Mouse (Mus musculus) liver, embryonic 15.5 days (tissue): ENCODE results near the gene Clvs2. TPM values are rescaled to one million over a fixed set of nuclear protein-coding genes. Genes with fewer than 3 reads are reported as not detected.

Experiments
- polyA plus RNA-seq: library from polyadenylated mRNA; unstranded; fragments of >200 nt; fragmentation: Nextera tagmentation; extraction: Ambion mirVana; gene quantifications from 2 replicates; pipeline ENCODE4 v1.2.1, GENCODE M21; 2015

The Clvs2 gene
- polyA plus RNA-seq, 1 experiment from 2014 or later = not detected

Other genes with a start within 250 kb of the Clvs2 start
- gene Sult3a2, start 161.9 kb upstream of the Clvs2 start, polyA plus RNA-seq = not detected in 2 replicates
- not detected in 2 replicates for gene Sult3a1, start 233.0 kb upstream of the Clvs2 start, polyA plus RNA-seq